Mouse (Mus musculus) cerebellum, adult 8-10 months (tissue): ENCODE results near the gene Psmd13.

Experiments used
- DNase-seq: peaks from one replicate; pipeline ENCODE4 v3.0.0; 2022

Gene Psmd13

DNA sequence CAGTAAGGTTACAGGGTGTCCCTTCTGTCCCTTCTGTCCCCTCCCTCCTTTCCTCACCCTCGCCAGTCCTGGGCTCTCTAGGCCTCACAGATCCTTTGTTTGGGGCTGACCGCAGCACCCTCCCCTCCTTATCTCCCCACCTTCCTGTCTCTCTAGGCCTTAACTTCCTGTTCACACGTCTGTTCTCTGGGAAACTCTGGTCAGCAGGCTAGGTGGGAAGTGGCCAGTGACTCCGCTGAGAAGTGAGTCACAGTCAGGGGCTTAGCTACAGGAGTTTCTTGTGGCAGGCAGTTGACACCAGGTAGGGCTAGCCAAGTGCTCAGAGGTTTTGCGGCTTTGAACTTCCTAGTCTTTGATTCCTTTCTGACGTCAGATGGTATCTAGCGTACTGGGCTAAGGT, 65.2 kb downstream of the Psmd13 start:
- DNase-seq: no peak

GRCm38 (mm10) chr7:140948161-140948560, 66.4 kb downstream of the Psmd13 start:
- no peak for DNase-seq
